Mouse (Mus musculus) MEL (cell line): ENCODE measurements around the gene Tssk4. TPM values are rescaled to one million over a fixed set of nuclear protein-coding genes. Genes with fewer than 3 reads are reported as not detected.

Source experiments
- DNase-seq: peaks from one replicate; pipeline ENCODE4 v3.0.0; 2011; ENCODE audit warnings: low read depth, low spot score
- H3K27ac ChIP-seq: 2 replicates; pipeline ENCODE4 v1.5.1; 2012; ENCODE audit warnings: low read depth, mild to moderate bottlenecking, control low read depth, low read length, moderate library complexity; ENCODE audit not compliant: control insufficient read depth
- H3K27me3 ChIP-seq, 2 experiments: fragments of 150-350 bp in 1 of 2; sonication (generic) in 1 of 2; 2 replicates each; pipeline ENCODE4 v1.6.1; 2012; ENCODE audit warnings: low read length in 2 of 2, mild to moderate bottlenecking in 2 of 2, improper control_type of control experiment in 1 of 2, moderate library complexity in 1 of 2; ENCODE audit not compliant: insufficient read depth in 2 of 2, control insufficient read depth in 1 of 2
- H3K36me3 ChIP-seq, 2 experiments: 2 replicates each; pipeline ENCODE4 v1.6.1; 2012 to 2014; ENCODE audit warnings: low read length in 2 of 2, improper control_type of control experiment in 1 of 2, inconsistent platforms in 1 of 2, mild to moderate bottlenecking in 1 of 2; ENCODE audit not compliant: insufficient read depth in 2 of 2, control insufficient read depth in 1 of 2
- H3K4me1 ChIP-seq, 2 experiments: fragments of 150-350 bp in 1 of 2; sonication (generic) in 1 of 2; 2 replicates each; pipeline ENCODE4 v1.6.1; 2012; ENCODE audit warnings: low read length in 2 of 2, improper control_type of control experiment in 1 of 2, mild to moderate bottlenecking in 1 of 2; ENCODE audit not compliant: insufficient read depth in 2 of 2, control insufficient read depth in 1 of 2
- H3K4me3 ChIP-seq, 2 experiments: fragments of 150-350 bp in 1 of 2; sonication (generic) in 1 of 2; 2 replicates each; pipeline ENCODE4 v1.5.1; 2012; ENCODE audit warnings: low read depth in 2 of 2, low read length in 2 of 2, mild to moderate bottlenecking in 2 of 2, moderate library complexity in 2 of 2, control low read depth in 1 of 2, improper control_type of control experiment in 1 of 2; ENCODE audit not compliant: control insufficient read depth in 1 of 2, insufficient read depth in 1 of 2
- H3K79me2 ChIP-seq: 2 replicates; pipeline ENCODE4 v1.6.1; 2012; ENCODE audit warnings: mild to moderate bottlenecking, low read length, moderate library complexity; ENCODE audit not compliant: control insufficient read depth, poor library complexity, insufficient read depth
- H3K9ac ChIP-seq: 2 replicates; pipeline ENCODE4 v1.6.1; 2012; ENCODE audit warnings: low read depth, mild to moderate bottlenecking, control low read depth, low read length, moderate library complexity; ENCODE audit not compliant: control insufficient read depth, poor library complexity, severe bottlenecking
- H3K9me3 ChIP-seq: fragments of 150-350 bp; sonication (generic); replicated peaks from 2 replicates; pipeline ENCODE4 v1.6.1; 2012; ENCODE audit warnings: mild to moderate bottlenecking, low read length, improper control_type of control experiment, moderate library complexity; ENCODE audit not compliant: insufficient read depth
- BHLHE40 ChIP-seq: IDR thresholded peaks from 2 replicates; pipeline ENCODE4 v1.6.1; 2012; ENCODE audit warnings: low read depth, mild to moderate bottlenecking, inconsistent platforms, low read length, improper control_type of control experiment, borderline replicate concordance
- CHD2 ChIP-seq: IDR thresholded peaks from 2 replicates; pipeline ENCODE4 v1.6.1; 2011; ENCODE audit warnings: low read length, improper control_type of control experiment
- E2F4 ChIP-seq: IDR thresholded peaks from 2 replicates; pipeline ENCODE4 v1.6.1; 2011; ENCODE audit warnings: low read depth, low read length, improper control_type of control experiment, borderline replicate concordance
- EP300 ChIP-seq, 2 experiments: IDR thresholded peaks; 2 replicates each; pipeline ENCODE4 v1.6.1; 2011; ENCODE audit warnings: improper control_type of control experiment in 2 of 2, low read length in 2 of 2, low read depth in 1 of 2, mild to moderate bottlenecking in 1 of 2
- GATA1 ChIP-seq: IDR thresholded peaks from 2 replicates; pipeline ENCODE4 v1.6.1; 2011; ENCODE audit warnings: low read depth, low read length, improper control_type of control experiment
- MAFK ChIP-seq: IDR thresholded peaks from 2 replicates; pipeline ENCODE4 v1.6.1; 2011; ENCODE audit warnings: low read depth, mild to moderate bottlenecking, low read length, improper control_type of control experiment, borderline replicate concordance
- MAX ChIP-seq: IDR thresholded peaks from 2 replicates; pipeline ENCODE4 v1.6.1; 2011; ENCODE audit warnings: low read length, improper control_type of control experiment
- MAZ ChIP-seq: IDR thresholded peaks from 2 replicates; pipeline ENCODE4 v1.6.1; 2012; ENCODE audit warnings: low read depth, mild to moderate bottlenecking, inconsistent platforms, low read length, improper control_type of control experiment
- MEF2A ChIP-seq: IDR thresholded peaks from 2 replicates; pipeline ENCODE4 v1.6.1; 2014; ENCODE audit warnings: low read depth, mild to moderate bottlenecking, inconsistent platforms, low read length, improper control_type of control experiment; ENCODE audit not compliant: poor library complexity, insufficient replicate concordance, severe bottlenecking; ENCODE audit errors: extremely low read depth
- MXI1 ChIP-seq: IDR thresholded peaks from 2 replicates; pipeline ENCODE4 v1.6.1; 2011; ENCODE audit warnings: mild to moderate bottlenecking, low read depth, low read length, improper control_type of control experiment
- MYC ChIP-seq: IDR thresholded peaks from 2 replicates; pipeline ENCODE4 v1.6.1; 2011; ENCODE audit warnings: low read depth, mild to moderate bottlenecking, low read length, improper control_type of control experiment, moderate library complexity
- NELFE ChIP-seq: IDR thresholded peaks from 2 replicates; pipeline ENCODE4 v1.6.1; 2011; ENCODE audit warnings: low read depth, low read length, improper control_type of control experiment
- NRF1 ChIP-seq: IDR thresholded peaks from 2 replicates; pipeline ENCODE4 v1.6.1; 2014; ENCODE audit warnings: low read depth, mild to moderate bottlenecking, inconsistent platforms, low read length, improper control_type of control experiment, moderate library complexity; ENCODE audit not compliant: poor library complexity, insufficient read depth, severe bottlenecking
- POLR2A ChIP-seq, 2 experiments: IDR thresholded peaks; 2 replicates each; pipeline ENCODE4 v1.6.1; 2011 to 2012; ENCODE audit warnings: low read length in 2 of 2, mild to moderate bottlenecking in 2 of 2, control low read depth in 1 of 2, improper control_type of control experiment in 1 of 2, low read depth in 1 of 2, moderate library complexity in 1 of 2; ENCODE audit not compliant: control insufficient read depth in 1 of 2, insufficient read depth in 1 of 2, poor library complexity in 1 of 2
- POLR2AphosphoS2 ChIP-seq: IDR thresholded peaks from 2 replicates; pipeline ENCODE4 v1.6.1; 2011; ENCODE audit warnings: low read length, improper control_type of control experiment
- POLR2AphosphoS5 ChIP-seq: IDR thresholded peaks from 2 replicates; pipeline ENCODE4 v1.6.1; 2012; ENCODE audit warnings: low read depth, borderline replicate concordance, mild to moderate bottlenecking, inconsistent platforms, low read length, moderate library complexity, mixed read lengths
- RAD21 ChIP-seq: IDR thresholded peaks from 2 replicates; pipeline ENCODE4 v1.6.1; 2011; ENCODE audit warnings: mild to moderate bottlenecking, low read depth, low read length, improper control_type of control experiment
- RCOR1 ChIP-seq: IDR thresholded peaks from 2 replicates; pipeline ENCODE4 v1.6.1; 2012; ENCODE audit warnings: low read depth, mild to moderate bottlenecking, inconsistent platforms, low read length, improper control_type of control experiment
- SIN3A ChIP-seq: IDR thresholded peaks from 2 replicates; pipeline ENCODE4 v1.6.1; 2012; ENCODE audit warnings: low read length, improper control_type of control experiment, inconsistent platforms
- TBP ChIP-seq: IDR thresholded peaks from 2 replicates; pipeline ENCODE4 v1.8.0; 2011; ENCODE audit warnings: low read depth, low read length, improper control_type of control experiment
- TCF12 ChIP-seq: IDR thresholded peaks from 2 replicates; pipeline ENCODE4 v1.6.1; 2014; ENCODE audit warnings: low read depth, mild to moderate bottlenecking, inconsistent platforms, low read length, improper control_type of control experiment, moderate library complexity
- USF1 ChIP-seq: IDR thresholded peaks from 2 replicates; pipeline ENCODE4 v1.6.1; 2014; ENCODE audit warnings: low read depth, mild to moderate bottlenecking, inconsistent platforms, low read length, improper control_type of control experiment, moderate library complexity
- USF2 ChIP-seq, 2 experiments: IDR thresholded peaks; 2 replicates each; pipeline ENCODE4 v1.6.1; 2011 to 2012; ENCODE audit warnings: improper control_type of control experiment in 2 of 2, low read length in 2 of 2, borderline replicate concordance in 1 of 2, inconsistent platforms in 1 of 2, low read depth in 1 of 2, mild to moderate bottlenecking in 1 of 2; ENCODE audit not compliant: insufficient read depth in 1 of 2
- ZC3H11A ChIP-seq: IDR thresholded peaks from 2 replicates; pipeline ENCODE4 v1.6.1; 2012; ENCODE audit warnings: low read depth, mild to moderate bottlenecking, inconsistent platforms, low read length, improper control_type of control experiment
- ZKSCAN1 ChIP-seq: IDR thresholded peaks from 2 replicates; pipeline ENCODE4 v1.6.1; 2012; ENCODE audit warnings: low read depth, mild to moderate bottlenecking, inconsistent platforms, low read length, improper control_type of control experiment, moderate library complexity
- polyA plus RNA-seq, 2 experiments: library from polyadenylated mRNA; stranded (reverse) in 1 of 2; unstranded in 1 of 2; fragments of >175 nt in 1 of 2; fragments of >200 nt in 1 of 2; gene quantifications; 2 replicates each; pipeline versions ENCODE4 v1.2.1 to v1.2.4; 2012; ENCODE audit warnings: low replicate concordance in 2 of 2, low read depth in 1 of 2; ENCODE audit not compliant: insufficient read length in 2 of 2, insufficient read depth in 1 of 2, missing spikeins in 1 of 2
- total RNA-seq: library from RNA; depleted of rRNA; stranded (reverse); fragments of 300-350 nt; gene quantifications from 2 replicates; pipeline ENCODE4 v1.2.3, GENCODE M21; 2012

Gene Tssk4
- total and polyA plus RNA-seq, 3 experiments, result 0.08 to 0.40 TPM; not detected in 1

DNA sequence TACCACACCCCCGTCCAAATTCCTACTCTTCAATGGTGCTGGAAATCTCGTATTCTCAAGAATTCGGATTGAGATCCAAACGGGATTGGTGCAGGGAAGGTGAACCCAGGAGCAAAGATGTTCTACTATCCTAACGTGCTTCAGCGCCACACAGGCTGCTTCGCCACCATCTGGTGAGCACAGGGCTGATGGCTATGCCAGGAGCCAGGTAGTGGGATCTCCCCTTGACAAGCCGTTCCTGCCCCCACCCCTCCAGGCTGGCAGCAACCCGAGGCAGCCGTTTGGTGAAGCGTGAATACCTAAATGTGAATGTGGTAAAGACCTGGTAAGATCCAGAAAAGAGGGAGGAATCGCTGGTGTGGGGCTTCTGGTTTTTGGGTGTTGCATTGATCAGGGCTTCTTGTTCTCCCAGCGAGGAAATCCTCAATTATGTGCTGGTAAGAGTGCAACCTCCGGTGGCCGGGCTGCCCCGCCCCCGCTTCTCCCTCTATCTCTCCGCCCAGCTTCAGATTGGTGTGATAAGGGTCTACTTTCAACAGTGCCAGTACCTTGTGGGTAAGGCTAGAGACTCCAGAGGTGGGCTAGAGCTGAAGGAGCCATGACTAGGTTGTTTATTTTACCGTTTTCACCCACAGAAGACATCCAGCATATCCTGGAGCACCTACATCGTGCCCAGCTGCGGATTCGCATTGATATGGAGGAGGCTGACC is 31.3 kb upstream of the Tssk4 start (continued):
- TF ChIP-seq GATA1 (peak; percentile 89), MEF2A (no peak), EP300 (IDR thresholded peaks at IDR 0.05; ENCODE audit: low read depth in 1 of 2, low read length in 2 of 2) (peak; percentile 61 to 84), USF1 (no peak), BHLHE40 (no peak), MAZ (peak; percentile 72; the same call in 1 of the 2 replicates), MXI1 (no peak), NRF1 (no peak), MYC (no peak), POLR2A (IDR thresholded peaks at IDR 0.05; ENCODE audit: control insufficient read depth in 1 of 2, insufficient read depth in 1 of 2, low read depth in 1 of 2, low read length in 2 of 2, poor library complexity in 1 of 2) (peak in 1 of 2 experiments; percentile 31; a peak in 1 of 4 replicates), CHD2 (no peak), POLR2AphosphoS5 (no peak), POLR2AphosphoS2 (peak; percentile 52; the same call in 1 of the 2 replicates), RCOR1 (peak; percentile 66), ZC3H11A (no peak), MAFK (no peak), MAX (no peak)

DNA sequence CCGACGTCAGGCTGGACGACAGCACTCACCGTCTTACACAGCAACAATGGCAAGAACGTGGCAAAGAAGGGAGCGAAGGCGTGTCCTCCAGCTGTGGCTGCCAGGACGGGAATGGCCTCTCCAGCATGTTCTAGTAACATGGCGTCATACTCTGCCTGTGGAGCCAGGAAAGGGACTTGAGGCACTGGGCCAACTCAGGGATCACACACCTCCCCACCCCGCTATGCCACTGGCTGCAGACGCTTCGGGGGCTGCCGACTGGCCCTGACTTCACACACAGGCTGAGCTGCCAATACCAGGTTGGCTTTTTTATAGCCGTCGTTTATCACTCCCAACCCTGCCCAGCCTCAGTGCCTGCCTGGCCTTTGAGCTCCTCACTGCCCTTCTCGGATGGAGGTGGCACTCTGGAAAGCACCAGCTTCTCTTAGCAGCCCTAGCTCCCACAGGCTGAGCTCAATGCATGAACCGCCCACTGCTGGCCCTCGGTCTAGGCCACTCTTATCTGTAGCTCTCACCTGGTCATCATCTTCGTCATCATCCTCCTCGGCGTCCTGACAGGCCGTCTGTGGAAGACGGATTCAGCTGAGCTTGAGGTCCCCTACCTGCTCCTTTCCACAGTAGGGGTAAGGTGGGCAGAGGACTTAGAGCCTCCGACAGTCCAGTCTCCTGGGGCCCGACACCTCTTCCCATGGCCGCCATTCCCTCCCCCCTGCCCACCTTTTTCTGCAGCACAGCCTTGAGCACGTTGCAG is 21.7 kb upstream of the Tssk4 start:
- Histone ChIP-seq H3K27me3 (no peaks in the 10 kb centered on the region), H3K27ac (no peak overlapping the region), H3K4me3 (no peak overlapping the region), H3K79me2 (no peaks in the 10 kb centered on the region), H3K4me1 (no peaks in the 10 kb centered on the region), H3K9ac (no peak overlapping the region), H3K9me3 (no peaks in the 10 kb centered on the region), H3K36me3 (no peaks in the 10 kb centered on the region; a peak in 1 of 4 replicates)
- TF ChIP-seq ZC3H11A (no peak), TCF12 (no peak), ZKSCAN1 (no peak), POLR2A (IDR thresholded peaks at IDR 0.05; ENCODE audit: control insufficient read depth in 1 of 2, insufficient read depth in 1 of 2, low read depth in 1 of 2, low read length in 2 of 2, poor library complexity in 1 of 2) (no peak), RAD21 (no peak), NRF1 (no peak), RCOR1 (no peak), MXI1 (no peak), NELFE (no peak), POLR2AphosphoS5 (no peak), SIN3A (no peak), TBP (no peak), EP300 (IDR thresholded peaks at IDR 0.05; ENCODE audit: low read depth in 1 of 2, low read length in 2 of 2) (no peak), USF2 (IDR thresholded peaks at IDR 0.05; ENCODE audit: borderline replicate concordance in 1 of 2, insufficient read depth in 1 of 2, low read depth in 1 of 2, low read length in 2 of 2) (no peak), E2F4 (no peak), MAFK (no peak)
- DNase-seq, result no peak
